Mouse (Mus musculus) retina, embryonic 14.5 days (tissue): ENCODE measurements around the gene Bloc1s3.

Experiments
- DNase-seq: peaks from one replicate; pipeline ENCODE4 v3.0.0-alpha.2; 2015; ENCODE audit warnings: low spot score

Gene Bloc1s3

GRCm38 (mm10) chr7:19455186-19455585, 53.0 kb downstream of the Bloc1s3 start:
- DNase-seq, result no peak
